In genomic region chr5:73344310-73344709, GRCm38 (mm10) we compare ENCODE assay signal across 9 mouse cellular contexts. TPM values are rescaled to one million over a fixed set of nuclear protein-coding genes. Genes with fewer than 3 reads are reported as not detected.
DNase-seq lines count a peak whose midpoint lies in the region; ATAC-seq lines count a peak whose summit lies in the region.
"Had no signal": no experiment of that assay in that cellular context is flagged by ENCODE, and none has a peak within 500 bp of the region (broad histone marks: within the 10 kb centered on the region; RNA-seq: fewer than 3 reads in every experiment).

No protein-coding gene starts in this region.

- H3K36me3 ChIP-seq in forebrain, embryonic 13.5 days (ENCODE audit: poor library complexity, severe bottlenecking) = no peaks in the 10 kb centered on the region
- H3K36me3 ChIP-seq: hindbrain, embryonic 15.5 days had no signal

- H3K27me3 ChIP-seq in forebrain, embryonic 13.5 days = no peaks in the 10 kb centered on the region
- H3K27me3 ChIP-seq: hindbrain, embryonic 15.5 days had no signal

- no peak overlapping the region for H3K4me3 ChIP-seq in forebrain, embryonic 13.5 days
- H3K4me3 ChIP-seq: hindbrain, embryonic 15.5 days had no signal

- no peak overlapping the region for H3K27ac ChIP-seq in forebrain, embryonic 13.5 days
- H3K27ac ChIP-seq: hindbrain, embryonic 15.5 days had no signal

- WGBS in forebrain, embryonic 13.5 days = 69% methylated on average over 10 of the region's 10 CpGs

- intact Hi-C loops in gastrocnemius, postnatal 14 days (cut with DNase I; ENCODE audit: low total_unique reads) = no loop called here

- no peaks in the 10 kb centered on the region for H3K9me3 ChIP-seq in forebrain, embryonic 13.5 days (replicated peaks)
- H3K9me3 ChIP-seq: hindbrain, embryonic 15.5 days had no signal

- no peaks in the 10 kb centered on the region for H3K4me1 ChIP-seq in forebrain, embryonic 13.5 days
- H3K4me1 ChIP-seq: hindbrain, embryonic 15.5 days had no signal

- no peak overlapping the region for H3K4me2 ChIP-seq in forebrain, embryonic 13.5 days
- H3K4me2 ChIP-seq: hindbrain, embryonic 15.5 days had no signal

- H3K9ac ChIP-seq in forebrain, embryonic 13.5 days = no peak overlapping the region
- H3K9ac ChIP-seq: hindbrain, embryonic 15.5 days had no signal

- peak; percentile 16 for DNase-seq in gastrocnemius, postnatal 14 days
- DNase-seq in gastrocnemius, postnatal 25 days = no peak
- peak; percentile 85 for DNase-seq in Muller cell, postnatal 12 days (ENCODE audit: inconsistent ontology term)
- DNase-seq in frontal cortex, postnatal 25 days (ENCODE audit: low spot score in 2 of 2) = peak; percentile 59 to 78
- DNase-seq in layer of hippocampus, postnatal 36 days = peak; percentile 72 to 73
- peak; percentile 89 to 91 for DNase-seq in right cerebral cortex, postnatal 36 days (ENCODE audit: low spot score in 2 of 2)
- no peak for DNase-seq in MN1 (ENCODE audit: low spot score)

- ATAC-seq in forebrain, embryonic 13.5 days = no peak; the same call in 1 of the 2 replicates

RNA-seq across cellular contexts. Expression of gene Ociad2, which starts 3.5 kb away (rescaled TPM):
- 10 to 100 TPM; 35.5 to 39.6 TPM for total RNA-seq in gastrocnemius, postnatal 14 days (2021)
- total RNA-seq in gastrocnemius, postnatal 25 days (2021) = 10 to 100 TPM; 27.1 to 29.5 TPM
- 100 to 1,000 TPM; 125 to 148 TPM for total RNA-seq in layer of hippocampus, postnatal 36 days (2021)
- polyA plus RNA-seq in forebrain, embryonic 13.5 days (2015; fragmentation: Nextera tagmentation; extraction: Ambion mirVana) = 13.5 and 16.7 TPM in 2 replicates

RNA-seq across cellular contexts. Expression of gene Ociad1, which starts 51.7 kb away (rescaled TPM):
- 100 to 1,000 TPM; 155 to 159 TPM for total RNA-seq in gastrocnemius, postnatal 14 days (2021)
- total RNA-seq in gastrocnemius, postnatal 25 days (2021) = 100 to 1,000 TPM; 137 TPM
- 100 to 1,000 TPM; 464 to 480 TPM for total RNA-seq in layer of hippocampus, postnatal 36 days (2021)
- polyA plus RNA-seq in forebrain, embryonic 13.5 days (2015; fragmentation: Nextera tagmentation; extraction: Ambion mirVana) = 212 and 221 TPM in 2 replicates

Comparison
In these comparisons a context has a peak if more than half of its experiments do, and no peak if none do; other contexts are left out.
1. DNase-seq: peak in gastrocnemius, postnatal 14 days (single experiment), Muller cell, postnatal 12 days (single experiment), frontal cortex, postnatal 25 days (2 of 2), layer of hippocampus, postnatal 36 days (2 of 2) and right cerebral cortex, postnatal 36 days (2 of 2); none in gastrocnemius, postnatal 25 days (single experiment) and MN1 (single experiment).